Mouse (Mus musculus) neural tube, embryonic 13.5 days (tissue): Measurements from ENCODE around the gene Cacna1c. TPM values are rescaled to one million over a fixed set of nuclear protein-coding genes. Genes with fewer than 3 reads are reported as not detected.

ENCODE experiments used
- ATAC-seq: fragments of 200-750 bp; cut with Nextera tagmentation; 2 replicates; pipeline ENCODE4 v1.8.0; 2017; ENCODE audit warnings: low read depth, mild to moderate bottlenecking, moderate TSS enrichment, moderate library complexity
- H3K27ac ChIP-seq: fragments of 300-500 bp; sonication (generic); replicated peaks from 2 replicates; pipeline ENCODE4 v1.5.1; 2015; ENCODE audit warnings: moderate library complexity, mild to moderate bottlenecking, inconsistent platforms
- H3K27me3 ChIP-seq: fragments of 300-500 bp; sonication (generic); 2 replicates; pipeline ENCODE4 v1.6.1; 2015; ENCODE audit warnings: mild to moderate bottlenecking, inconsistent platforms
- H3K36me3 ChIP-seq: fragments of 300-500 bp; sonication (generic); 2 replicates; pipeline ENCODE4 v1.6.1; 2015; ENCODE audit warnings: mild to moderate bottlenecking, inconsistent platforms
- H3K4me1 ChIP-seq: fragments of 300-500 bp; sonication (generic); replicated peaks from 2 replicates; pipeline ENCODE4 v1.6.1; 2015; ENCODE audit warnings: inconsistent platforms
- H3K4me2 ChIP-seq: fragments of 300-500 bp; sonication (generic); 2 replicates; pipeline ENCODE4 v1.6.1; 2015; ENCODE audit warnings: inconsistent platforms, mild to moderate bottlenecking, moderate library complexity
- H3K4me3 ChIP-seq: fragments of 300-500 bp; sonication (generic); 2 replicates; pipeline ENCODE4 v1.5.1; 2015; ENCODE audit warnings: mild to moderate bottlenecking, inconsistent platforms
- H3K9ac ChIP-seq: fragments of 300-500 bp; sonication (generic); 2 replicates; pipeline ENCODE4 v1.6.1; 2015; ENCODE audit warnings: moderate library complexity, mild to moderate bottlenecking, inconsistent platforms
- H3K9me3 ChIP-seq: fragments of 300-500 bp; sonication (generic); 2 replicates; pipeline ENCODE4 v1.6.1; 2016; ENCODE audit warnings: inconsistent platforms
- WGBS: fragments of 180-500 bp; shearing (Covaris S2); methylation state at CpG from one replicate; pipeline ENCODE4 v1.1.7; 2015; 5-methylcytosine and 5-hydroxymethylcytosine counted together
- polyA plus RNA-seq: library from polyadenylated mRNA; unstranded; fragments of >200 nt; fragmentation: Nextera tagmentation; extraction: Ambion mirVana; gene quantifications from 2 replicates; pipeline ENCODE4 v1.2.1, GENCODE M21; 2015

Cacna1c gene
- polyA plus RNA-seq, 1 experiment from 2014 or later: 5.0 TPM

DNA sequence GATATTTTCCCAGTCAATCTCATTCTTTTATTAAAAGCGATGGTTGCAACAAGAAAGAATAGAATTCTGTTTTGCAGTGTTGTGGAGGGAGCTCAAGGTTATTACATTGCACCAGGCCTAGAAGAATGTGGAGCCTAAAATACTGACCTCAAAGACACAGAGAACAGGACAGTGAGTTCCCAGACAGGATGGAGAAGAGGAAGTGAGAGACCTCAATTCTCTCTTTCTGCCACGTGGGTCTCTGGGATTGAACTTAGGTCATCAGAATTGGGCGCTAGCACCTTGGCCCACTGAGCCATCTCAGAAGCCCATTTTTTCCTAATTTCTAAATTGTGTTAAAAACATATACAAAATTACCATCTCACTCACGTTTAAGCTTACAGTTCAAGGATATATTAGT lies 501.6 kb downstream of the Cacna1c start:
- Histone ChIP-seq H3K4me1 (no peaks in the 10 kb centered on the region), H3K4me2 (no peak overlapping the region), H3K9me3 (no peaks in the 10 kb centered on the region), H3K36me3 (no peaks in the 10 kb centered on the region), H3K27ac (no peak overlapping the region), H3K27me3 (no peaks in the 10 kb centered on the region), H3K9ac (no peak overlapping the region), H3K4me3 (no peak overlapping the region)
- WGBS: 78% methylated on average over 4 of the region's 4 CpGs
- ATAC-seq: no peak

DNA sequence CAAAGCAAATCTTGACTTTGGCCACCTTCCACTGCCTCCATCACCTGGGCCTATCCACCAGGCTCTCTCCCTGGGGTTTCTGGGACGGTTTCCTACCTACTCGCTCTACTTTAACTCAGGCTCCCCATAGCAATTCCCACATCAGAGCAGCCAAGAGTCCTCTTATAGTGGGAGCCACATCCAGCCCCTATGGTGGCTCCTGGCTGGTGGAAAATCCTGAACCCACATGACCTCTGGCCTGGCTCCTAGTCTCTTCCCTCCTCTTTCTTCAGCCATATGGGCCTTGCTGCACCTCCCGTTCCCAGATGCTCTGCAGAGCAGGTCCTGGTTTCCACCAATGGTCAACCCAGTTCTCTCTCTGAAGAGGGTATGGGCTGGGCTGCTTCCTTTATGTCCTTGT lies 506.8 kb downstream of the Cacna1c start:
- 90% methylated on average over 3 of the region's 3 CpGs for WGBS
- Histone ChIP-seq H3K4me1 (no peaks in the 10 kb centered on the region), H3K27ac (no peak overlapping the region), H3K9me3 (no peaks in the 10 kb centered on the region), H3K36me3 (no peaks in the 10 kb centered on the region), H3K4me2 (no peak overlapping the region), H3K27me3 (no peaks in the 10 kb centered on the region), H3K4me3 (no peak overlapping the region), H3K9ac (no peak overlapping the region)
- no peak for ATAC-seq

DNA sequence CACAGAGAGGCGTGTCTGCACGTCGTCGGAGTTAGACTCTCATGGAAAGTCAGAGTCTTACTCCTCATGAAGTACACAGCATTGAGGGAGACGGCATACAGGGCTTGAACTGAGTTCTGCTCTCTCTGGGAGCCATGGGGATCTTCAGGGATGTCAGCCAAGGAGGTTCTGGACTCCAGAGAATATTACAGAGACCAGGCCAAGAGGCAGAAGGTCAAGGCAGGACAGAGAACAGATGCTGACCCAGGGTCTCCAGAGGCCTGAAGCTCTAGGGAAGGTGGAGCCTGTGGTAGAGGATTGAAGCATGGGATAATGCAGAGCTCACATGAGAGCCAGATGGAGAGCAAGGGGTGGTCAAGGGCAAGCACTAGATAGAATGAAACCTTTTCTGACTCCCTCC lies 507.4 kb downstream of the Cacna1c start:
- Histone ChIP-seq H3K9me3 (no peaks in the 10 kb centered on the region), H3K36me3 (no peaks in the 10 kb centered on the region), H3K4me3 (no peak overlapping the region), H3K4me2 (no peak overlapping the region), H3K9ac (no peak overlapping the region), H3K4me1 (no peaks in the 10 kb centered on the region), H3K27ac (no peak overlapping the region), H3K27me3 (no peaks in the 10 kb centered on the region)
- ATAC-seq: no peak
- WGBS: 92% methylated on average over 5 of the region's 5 CpGs

DNA sequence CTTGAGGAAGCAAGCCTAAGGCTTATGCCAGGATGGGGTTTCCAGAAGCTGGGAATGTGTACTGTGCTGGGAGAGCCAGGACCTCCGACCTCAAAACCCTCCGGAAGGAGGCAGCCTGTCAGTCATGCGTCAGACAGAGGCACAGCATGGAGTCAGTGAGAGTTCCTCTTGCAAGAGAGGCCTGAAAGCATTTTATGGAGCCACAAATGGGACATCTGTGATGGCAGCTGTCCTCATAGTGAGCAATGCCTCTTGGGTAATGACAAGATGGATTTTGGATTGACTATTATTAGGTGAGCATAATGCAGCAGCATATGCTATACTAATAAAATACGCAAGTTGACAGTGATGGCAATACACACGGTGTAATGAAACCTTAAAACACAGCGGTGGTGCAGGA lies 515.4 kb downstream of the Cacna1c start:
- WGBS: 32% methylated on average over 6 of the region's 6 CpGs
- Histone ChIP-seq H3K27ac (0 out of 2 replicates have a peak overlapping the region, but pooled peaks have one; percentile 23), H3K4me1 (no peaks in the 10 kb centered on the region; the same call in 1 of the 2 replicates), H3K36me3 (peaks cover 11% of the 10 kb centered on the region; the same call in 1 of the 2 replicates), H3K4me3 (no peak overlapping the region), H3K4me2 (no peak overlapping the region), H3K9me3 (no peaks in the 10 kb centered on the region), H3K9ac (no peak overlapping the region), H3K27me3 (no peaks in the 10 kb centered on the region; the same call in 1 of the 2 replicates)
- ATAC-seq: peak; percentile 72

DNA sequence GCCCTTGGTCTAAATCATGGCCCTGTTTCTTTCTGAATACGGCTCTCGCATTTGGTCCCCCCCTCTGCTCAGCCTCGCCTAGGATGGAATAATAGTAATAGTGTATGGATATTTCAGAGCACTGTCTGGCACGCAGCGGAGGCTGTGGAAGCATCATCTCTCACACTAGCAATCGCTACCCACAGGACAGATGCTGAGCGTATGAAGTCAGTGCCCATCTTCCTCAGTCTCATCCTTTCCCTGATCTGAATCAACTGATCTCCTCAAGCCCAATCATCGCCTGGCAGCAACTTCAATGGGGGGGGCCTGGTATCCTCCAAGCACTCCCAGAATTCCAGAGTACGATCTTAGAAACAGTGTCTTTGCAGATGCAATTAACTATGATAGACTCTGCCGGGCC lies 518.2 kb downstream of the Cacna1c start:
- no peaks in the 10 kb centered on the region; the same call in 1 of the 2 replicates for H3K4me1 ChIP-seq
- H3K4me3 ChIP-seq: no peak overlapping the region
- H3K9ac ChIP-seq: no peak overlapping the region
- WGBS: 90% methylated on average over 10 of the region's 10 CpGs
- no peak overlapping the region for H3K4me2 ChIP-seq
- no peaks in the 10 kb centered on the region for H3K9me3 ChIP-seq
- no peak for ATAC-seq
- H3K27ac ChIP-seq: no peak overlapping the region
- H3K27me3 ChIP-seq: no peaks in the 10 kb centered on the region
- H3K36me3 ChIP-seq: peaks cover 26% of the 10 kb centered on the region; the same call in 1 of the 2 replicates

DNA sequence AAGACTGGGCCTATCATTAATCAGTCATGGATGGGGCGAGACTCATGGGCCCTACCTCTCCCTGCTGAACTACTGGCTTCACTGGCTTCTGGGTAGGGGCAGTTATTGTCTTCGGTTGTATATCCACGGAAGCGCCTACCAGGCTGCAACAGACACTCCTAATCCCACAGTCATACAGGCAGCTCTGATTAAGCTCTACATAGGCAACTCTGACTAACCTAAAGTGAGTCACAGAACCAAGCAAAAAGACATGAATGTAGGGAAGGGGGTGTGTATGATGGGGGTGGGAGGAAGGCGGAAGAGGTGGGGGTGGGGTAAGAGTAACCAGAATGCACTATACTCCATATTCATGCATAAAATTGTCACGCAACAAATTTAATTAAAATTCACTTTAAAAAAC lies 518.9 kb downstream of the Cacna1c start:
- no peak overlapping the region for H3K9ac ChIP-seq
- H3K27me3 ChIP-seq: no peaks in the 10 kb centered on the region
- H3K27ac ChIP-seq: no peak overlapping the region
- H3K4me1 ChIP-seq: no peaks in the 10 kb centered on the region; the same call in 1 of the 2 replicates
- H3K36me3 ChIP-seq: peaks cover 19% of the 10 kb centered on the region; the same call in 1 of the 2 replicates
- ATAC-seq: no peak
- no peak overlapping the region for H3K4me3 ChIP-seq
- no peaks in the 10 kb centered on the region for H3K9me3 ChIP-seq
- no peak overlapping the region for H3K4me2 ChIP-seq
- 91% methylated on average over 6 of the region's 6 CpGs for WGBS

DNA sequence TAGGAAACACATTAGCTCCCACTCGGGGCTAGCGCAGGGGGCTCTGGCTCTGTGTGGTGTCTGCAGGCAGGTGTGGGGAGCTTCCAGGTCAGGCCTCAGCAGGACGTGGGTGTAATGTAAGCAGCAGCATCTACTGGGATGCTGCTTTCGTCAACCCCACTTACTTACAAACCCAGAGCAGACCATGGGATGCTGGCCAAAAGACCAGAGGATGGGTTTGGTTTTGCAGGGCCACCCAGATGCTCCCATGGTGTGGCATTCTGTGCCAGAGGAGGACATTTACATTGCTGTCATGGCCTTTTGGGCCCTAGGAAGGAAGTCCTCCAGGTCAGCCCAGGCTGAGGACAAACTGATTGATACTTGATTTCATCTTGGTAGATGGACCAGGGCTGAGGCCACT lies 521.4 kb downstream of the Cacna1c start:
- 81% methylated on average over 4 of the region's 4 CpGs for WGBS
- no peaks in the 10 kb centered on the region for H3K27me3 ChIP-seq
- H3K9me3 ChIP-seq: no peaks in the 10 kb centered on the region
- no peak overlapping the region for H3K27ac ChIP-seq
- no peak overlapping the region for H3K9ac ChIP-seq
- H3K4me3 ChIP-seq: no peak overlapping the region
- H3K4me1 ChIP-seq: no peaks in the 10 kb centered on the region
- peaks cover 26% of the 10 kb centered on the region; the same call in 1 of the 2 replicates for H3K36me3 ChIP-seq
- H3K4me2 ChIP-seq: no peak overlapping the region
- ATAC-seq: no peak

DNA sequence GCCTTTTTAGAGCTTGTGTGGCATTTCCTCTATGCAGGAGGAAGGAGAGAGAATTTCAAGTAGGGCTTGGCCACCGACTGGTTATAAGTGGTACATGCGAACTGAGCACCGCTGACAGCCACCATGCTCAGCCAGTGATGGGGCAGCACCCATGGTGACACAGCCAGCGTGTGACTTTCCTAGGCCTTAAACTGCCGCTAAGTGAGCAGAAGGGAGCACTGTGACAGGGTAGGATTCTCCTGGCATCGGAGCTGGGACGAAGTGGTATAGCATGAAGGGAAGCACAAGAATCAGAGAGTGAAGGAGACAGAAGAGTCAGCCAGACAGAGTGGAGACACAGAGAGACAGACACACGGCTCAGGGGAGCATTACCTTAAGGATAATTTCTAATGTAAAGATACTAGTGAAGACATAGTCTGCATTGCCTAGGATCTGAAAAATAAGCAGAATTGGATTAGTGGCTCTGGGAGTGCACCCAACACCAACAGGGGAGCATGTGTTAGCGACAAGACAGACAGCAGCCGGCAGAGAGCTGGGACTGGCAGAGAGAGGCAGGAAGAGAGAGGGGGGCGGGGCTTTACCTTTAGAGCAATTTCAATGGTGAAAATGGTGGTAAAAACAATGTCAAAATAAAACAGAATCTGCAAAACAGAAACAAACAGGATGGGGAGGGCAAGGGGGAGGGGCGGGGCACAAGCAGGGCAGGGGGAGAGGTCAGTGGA lies 522.1 kb downstream of the Cacna1c start:
- ATAC-seq: no peak
- H3K9ac ChIP-seq: no peak overlapping the region
- no peaks in the 10 kb centered on the region for H3K27me3 ChIP-seq
- H3K27ac ChIP-seq: no peak overlapping the region
- no peaks in the 10 kb centered on the region for H3K4me1 ChIP-seq
- no peak overlapping the region for H3K4me2 ChIP-seq
- no peaks in the 10 kb centered on the region for H3K9me3 ChIP-seq
- H3K4me3 ChIP-seq: no peak overlapping the region
- H3K36me3 ChIP-seq: peaks cover 31% of the 10 kb centered on the region; the same call in 1 of the 2 replicates
- 87% methylated on average over 12 of the region's 12 CpGs for WGBS

DNA sequence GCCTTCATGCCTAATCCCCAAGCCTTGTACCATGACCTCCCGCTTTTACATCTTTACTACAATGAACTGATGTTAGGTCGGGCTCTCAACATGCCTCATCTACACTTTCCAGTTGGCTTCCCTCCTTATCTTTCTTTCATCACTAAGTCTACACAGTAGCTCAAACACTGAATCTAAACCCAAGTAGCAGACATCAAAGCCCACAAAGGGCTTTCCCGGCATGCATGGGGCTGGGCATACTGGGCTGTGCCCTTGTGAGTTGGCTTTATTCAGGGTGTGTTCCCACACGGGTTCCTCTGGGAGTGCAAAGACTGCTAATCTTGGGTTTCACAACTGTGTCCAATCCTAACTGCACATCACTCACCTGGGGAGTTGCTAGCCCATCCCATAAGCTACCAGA lies 542.9 kb downstream of the Cacna1c start:
- no peak overlapping the region for H3K9ac ChIP-seq
- no peak overlapping the region for H3K27ac ChIP-seq
- peaks cover 67% of the 10 kb centered on the region for H3K36me3 ChIP-seq
- H3K4me3 ChIP-seq: no peak overlapping the region
- H3K27me3 ChIP-seq: no peaks in the 10 kb centered on the region
- no peaks in the 10 kb centered on the region for H3K4me1 ChIP-seq
- no peak for ATAC-seq
- no peak overlapping the region for H3K4me2 ChIP-seq
- H3K9me3 ChIP-seq: no peaks in the 10 kb centered on the region
- WGBS: 91% methylated on average over 4 of the region's 4 CpGs

DNA sequence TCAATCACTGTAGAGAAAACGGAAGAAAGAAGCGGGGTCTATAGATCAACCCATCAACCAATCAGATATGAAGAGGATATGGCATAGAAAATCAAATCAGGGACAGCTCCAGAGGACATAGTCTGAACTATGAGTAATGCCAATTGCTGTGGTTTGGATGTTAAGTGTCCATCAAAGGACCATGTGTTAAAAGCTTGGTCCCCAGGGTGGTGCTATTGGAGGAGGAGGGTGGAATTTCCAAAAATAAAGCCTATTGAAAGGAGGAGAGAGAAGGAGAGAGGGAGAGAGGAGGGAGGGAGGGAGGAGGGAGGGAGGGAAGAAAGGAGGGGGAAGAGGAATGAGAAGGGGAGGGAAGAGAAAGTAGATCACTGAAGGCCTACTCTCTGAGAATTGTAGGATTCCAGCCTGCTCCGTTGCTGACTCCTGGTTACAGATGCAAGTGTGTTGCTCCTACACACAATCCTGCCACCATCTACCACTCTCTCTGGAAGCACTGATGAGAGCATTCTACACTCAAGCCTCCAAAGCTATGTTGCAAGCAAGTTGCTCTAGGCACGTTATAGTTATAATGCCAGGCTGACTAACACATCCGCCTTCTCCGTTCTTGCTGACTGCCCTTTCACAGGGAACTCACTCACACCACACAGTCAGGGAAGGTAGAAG lies 547.0 kb downstream of the Cacna1c start:
- WGBS: 91% methylated on average over 6 of the region's 6 CpGs

DNA sequence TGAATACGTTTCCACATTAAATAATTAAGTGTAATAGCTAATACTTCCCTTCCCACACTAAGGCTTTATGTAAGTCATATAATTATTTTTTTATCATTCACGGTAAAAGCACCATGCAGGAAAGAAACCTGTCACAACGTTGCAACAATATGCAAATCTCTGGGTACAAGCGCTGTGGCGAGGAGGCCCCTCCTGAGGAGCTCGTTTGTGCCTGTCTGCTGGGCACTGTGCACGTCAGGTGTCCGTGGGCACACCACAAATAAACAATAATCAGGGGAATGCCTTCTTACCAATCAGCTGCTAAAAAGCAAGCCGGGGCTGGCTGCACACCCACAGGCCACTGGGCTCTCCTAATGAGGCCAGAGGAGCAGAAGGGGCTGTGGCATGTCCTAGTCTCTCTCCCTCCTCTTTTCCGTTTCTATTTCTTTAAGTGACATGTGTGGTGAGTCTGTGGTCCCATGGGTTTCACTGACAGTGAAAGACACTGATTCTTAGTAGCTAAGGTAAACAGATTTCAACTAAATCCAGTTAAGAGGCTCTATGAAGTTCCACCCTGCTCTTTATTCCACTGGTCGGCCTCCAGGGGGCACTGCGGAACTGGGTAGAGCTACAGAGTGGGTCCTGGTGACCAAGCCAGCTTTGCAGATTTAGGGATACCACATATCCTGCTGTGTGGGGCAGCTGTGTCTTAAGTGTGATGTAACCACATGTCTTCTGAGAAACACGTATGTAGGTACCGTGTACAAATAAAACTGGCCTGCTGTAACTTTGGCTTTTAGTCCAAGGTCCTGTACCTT lies 549.8 kb downstream of the Cacna1c start:
- Histone ChIP-seq H3K27ac (no peak overlapping the region), H3K4me2 (no peak overlapping the region), H3K4me3 (no peak overlapping the region), H3K36me3 (peaks cover 17% of the 10 kb centered on the region), H3K9ac (no peak overlapping the region), H3K9me3 (no peaks in the 10 kb centered on the region), H3K4me1 (peaks cover 6% of the 10 kb centered on the region; the same call in 1 of the 2 replicates), H3K27me3 (no peaks in the 10 kb centered on the region)
- 48% methylated on average over 14 of the region's 14 CpGs for WGBS
- peak; percentile 65; the same call in 1 of the 2 replicates for ATAC-seq

More for the DNA sequence above, 547.0 kb downstream of the Cacna1c start:
- Histone ChIP-seq H3K27me3 (no peaks in the 10 kb centered on the region), H3K9ac (no peak overlapping the region), H3K4me3 (no peak overlapping the region), H3K36me3 (peaks cover 43% of the 10 kb centered on the region), H3K9me3 (no peaks in the 10 kb centered on the region), H3K27ac (no peak overlapping the region), H3K4me2 (no peak overlapping the region), H3K4me1 (peaks cover 6% of the 10 kb centered on the region; the same call in 1 of the 2 replicates)
- no peak for ATAC-seq

DNA sequence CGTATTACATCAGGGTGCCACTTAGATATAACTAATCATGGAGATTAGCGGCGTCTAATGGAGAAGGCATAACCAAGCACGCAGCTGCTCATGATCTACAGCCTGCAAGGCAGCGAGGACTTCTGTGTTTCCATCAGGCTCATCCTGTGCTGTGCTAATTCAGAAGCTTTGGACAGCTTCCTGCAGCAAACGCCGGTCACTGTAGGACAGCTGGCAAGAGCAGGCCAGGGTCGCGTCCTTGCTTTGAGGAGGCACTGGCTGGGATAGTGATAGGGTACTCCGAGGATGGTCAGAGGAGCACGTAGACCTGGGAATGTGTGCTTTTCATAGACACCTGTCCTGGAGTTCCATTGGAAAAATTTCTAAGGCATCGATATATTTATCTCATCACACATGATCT lies 551.4 kb downstream of the Cacna1c start:
- Histone ChIP-seq H3K9me3 (no peaks in the 10 kb centered on the region), H3K9ac (no peak overlapping the region)
- 85% methylated on average over 12 of the region's 12 CpGs for WGBS

More for the DNA sequence above, 551.4 kb downstream of the Cacna1c start:
- H3K27me3 ChIP-seq: no peaks in the 10 kb centered on the region
- H3K4me1 ChIP-seq: peaks cover 6% of the 10 kb centered on the region; the same call in 1 of the 2 replicates
- no peak overlapping the region for H3K4me3 ChIP-seq
- no peak overlapping the region for H3K27ac ChIP-seq
- peaks cover under 1% of the 10 kb centered on the region; the same call in 1 of the 2 replicates for H3K36me3 ChIP-seq
- no peak overlapping the region for H3K4me2 ChIP-seq
- no peak for ATAC-seq
